Mouse (Mus musculus) Patski (cell line): Measurements from ENCODE around the gene Evi2. TPM values are rescaled to one million over a fixed set of nuclear protein-coding genes. Genes with fewer than 3 reads are reported as not detected.

ENCODE experiments used
- ATAC-seq: fragments of 100-300 bp; one replicate; pipeline ENCODE4 v1.8.0; 2021
- CTCF ChIA-PET: fragments of 350-600 bp; sonication (Branson Sonifier 250); formaldehyde crosslinking; loops from one replicate; lab custom pipeline; 2022; ENCODE audit warnings: inconsistent platforms; lab: Charles Lee
- POLR2A ChIA-PET: fragments of 350-600 bp; sonication (Branson Sonifier 250); formaldehyde crosslinking; loops from one replicate; lab custom pipeline; 2022; ENCODE audit warnings: antibody characterized with exemption, inconsistent platforms; lab: Charles Lee
- DNase-seq: peaks from one replicate; pipeline ENCODE4 v3.0.0-alpha.2; 2011; ENCODE audit warnings: low read depth, low spot score
- H3K27me3 ChIP-seq: fragments of 371-371 bp; one replicate; pipeline ENCODE4 v1.5.1; 2021
- CTCF ChIP-seq: fragments of 100-300 bp; IDR thresholded peaks from one replicate; pipeline ENCODE4 v1.5.1; 2021
- in situ Hi-C: fragments of 300-500 bp; cut with MboI; formaldehyde crosslinking; loops from 3 replicates; pipeline ENCODE4 v1.11.1; 2018; ENCODE audit warnings: low pct_unique_long_range_greater_than_20kb, mixed read lengths
- polyA plus RNA-seq: library from polyadenylated mRNA; unstranded; gene quantifications from one replicate; pipeline ENCODE4 v1.2.3, GENCODE M21; 2021

Gene Evi2
- polyA plus RNA-seq, 1 experiment from 2014 or later = not detected

DNA sequence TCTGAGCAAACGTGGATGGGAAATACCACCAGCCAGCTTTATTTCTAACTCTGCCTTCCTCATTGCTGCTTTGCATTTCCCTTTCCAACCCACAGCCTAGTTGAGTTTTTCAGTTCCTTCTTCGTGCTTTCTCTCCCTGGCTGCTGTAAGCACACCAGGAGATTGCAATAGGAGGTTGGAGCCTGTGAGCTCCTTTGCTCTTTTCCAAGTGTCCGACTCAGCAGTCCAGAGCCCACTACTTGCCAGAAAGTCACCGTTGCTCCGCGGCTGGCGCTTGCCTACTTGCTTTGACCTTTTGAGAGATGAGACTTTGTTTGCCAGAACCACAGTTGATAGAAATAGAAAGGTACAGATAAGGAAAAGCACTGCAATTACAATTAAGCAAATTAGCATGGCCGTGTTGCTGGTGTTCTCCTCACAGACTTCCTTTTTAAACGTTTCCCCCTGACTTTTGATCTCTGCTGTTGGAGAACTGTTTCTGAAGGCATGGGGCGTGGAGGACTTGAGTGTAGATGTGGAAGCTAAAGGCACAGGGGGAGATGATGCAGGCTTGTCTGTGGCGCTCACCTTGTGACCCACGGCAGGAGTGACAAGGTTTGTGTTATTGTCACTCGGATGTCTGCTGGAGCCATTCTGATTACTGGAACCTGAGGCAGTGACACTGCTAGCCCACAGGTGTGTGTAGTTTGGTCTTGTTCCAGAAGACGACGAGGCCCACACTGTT is 3.2 kb downstream of the Evi2 start:
- ChIA-PET CTCF (interaction anchor here (1.2 kb wide), 1 partner anchor 26 kb away, joined by 3 read pairs; no protein-coding TSS in a partner anchor), POLR2A (no interaction called here)
- ATAC-seq (no peak), DNase-seq (no peak)
- H3K27me3 ChIP-seq = no peaks in the 10 kb centered on the region
- in situ Hi-C loops = no loop called here
- TF ChIP-seq CTCF = no peak

DNA sequence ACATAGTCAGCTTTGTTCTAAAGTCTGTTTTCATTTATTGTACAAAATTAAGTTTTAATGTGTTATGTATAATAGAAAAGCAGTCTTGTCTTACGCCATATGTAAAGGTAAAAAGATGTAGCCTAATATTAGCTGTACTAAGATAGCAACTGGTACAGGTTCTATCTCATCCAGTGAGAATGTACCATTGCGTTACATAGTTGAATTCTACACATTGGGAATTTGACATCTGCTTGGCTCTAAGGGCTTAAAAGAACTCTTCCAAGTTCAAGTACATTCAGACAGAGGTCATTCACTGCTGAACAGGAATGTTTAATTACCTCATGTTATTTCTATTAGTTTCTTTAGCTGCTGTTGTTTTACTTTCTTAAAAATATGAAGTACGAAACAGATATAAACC is 3.8 kb downstream of the Evi2 start:
- POLR2A ChIA-PET = no interaction called here
- no peaks in the 10 kb centered on the region for H3K27me3 ChIP-seq
- no peak for DNase-seq
- no peak for ATAC-seq
- TF ChIP-seq CTCF = no peak
- in situ Hi-C loops = no loop called here
- CTCF ChIA-PET = interaction anchor here (1.2 kb wide), 1 partner anchor 26 kb away, joined by 3 read pairs; no protein-coding TSS in a partner anchor

GRCm38 (mm10) chr11:79524310-79524575 is 6.1 kb downstream of the Evi2 start:
- POLR2A ChIA-PET = no interaction called here
- ATAC-seq (no peak), DNase-seq (no peak)
- in situ Hi-C loops = no loop called here
- CTCF ChIA-PET = no interaction called here
- TF ChIP-seq CTCF = no peak
- H3K27me3 ChIP-seq = no peaks in the 10 kb centered on the region

DNA sequence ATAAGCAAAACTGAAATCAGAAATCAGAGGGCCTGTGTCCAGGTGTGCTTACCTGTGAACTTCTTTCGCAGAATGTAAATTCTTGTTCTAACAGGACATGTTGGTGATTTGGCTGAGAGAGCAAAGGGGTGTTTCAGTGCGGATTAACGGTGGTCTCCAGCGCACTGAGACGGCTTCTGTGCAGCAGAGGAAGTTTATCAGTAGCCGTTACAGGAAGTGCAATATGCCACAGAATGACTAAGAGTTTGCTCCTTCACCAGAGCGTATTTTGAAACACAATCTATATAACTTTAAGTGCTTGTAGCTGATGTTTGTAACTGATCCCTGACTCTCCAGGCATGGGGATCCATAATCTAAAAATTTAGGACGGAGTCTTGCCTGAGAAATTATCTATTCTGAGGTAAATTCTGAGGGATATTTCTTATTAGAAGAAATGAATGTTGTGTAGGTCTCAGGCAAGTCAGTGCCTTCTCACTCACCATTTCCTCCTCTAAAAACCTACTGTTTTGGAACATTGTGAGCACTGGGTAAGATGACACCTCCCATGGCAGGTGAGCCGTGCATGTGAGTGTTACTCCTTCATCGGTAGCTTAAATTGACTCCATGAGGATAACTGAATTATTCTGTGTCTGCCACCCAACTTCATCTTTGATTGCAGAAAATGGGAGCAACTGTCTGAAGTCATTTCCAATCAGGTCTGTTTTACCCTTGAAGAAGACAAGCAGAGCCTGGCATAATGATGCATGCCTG is 6.7 kb downstream of the Evi2 start, which contains the start of gene Evi2b:
TSS of gene Evi2b (minus strand) at position 203 of the 750 bp plus-strand sequence.
- DNase-seq = no peak
- ChIA-PET CTCF (no interaction called here), POLR2A (no interaction called here)
- ATAC-seq = no peak
- in situ Hi-C loops = no loop called here
- TF ChIP-seq CTCF = no peak
- no peaks in the 10 kb centered on the region for H3K27me3 ChIP-seq

- in situ Hi-C loops = no loop called here
- no peak for TF ChIP-seq CTCF
- ChIA-PET CTCF (no interaction called here), POLR2A (interaction anchor here (0.6 kb wide), 1 partner anchor 328 kb away, joined by 4 read pairs; no protein-coding TSS in a partner anchor)
- ATAC-seq (no peak), DNase-seq (no peak)
- H3K27me3 ChIP-seq = no peaks in the 10 kb centered on the region
Measured at GRCm38 (mm10) chr11:79522944-79523343, 7.4 kb downstream of the Evi2 start.

- no peak for DNase-seq
- H3K27me3 ChIP-seq = no peaks in the 10 kb centered on the region
- CTCF ChIA-PET = interaction anchor here (1.3 kb wide), 1 partner anchor 12 kb away, joined by 3 read pairs; no protein-coding TSS in a partner anchor
- no peak for TF ChIP-seq CTCF
- POLR2A ChIA-PET = interaction anchor here (0.7 kb wide), 1 partner anchor 425 kb away, joined by 3 read pairs; no protein-coding TSS in a partner anchor
- ATAC-seq = no peak
- in situ Hi-C loops = no loop called here
Measured at GRCm38 (mm10) chr11:79521930-79522329, 8.5 kb downstream of the Evi2 start.

DNA sequence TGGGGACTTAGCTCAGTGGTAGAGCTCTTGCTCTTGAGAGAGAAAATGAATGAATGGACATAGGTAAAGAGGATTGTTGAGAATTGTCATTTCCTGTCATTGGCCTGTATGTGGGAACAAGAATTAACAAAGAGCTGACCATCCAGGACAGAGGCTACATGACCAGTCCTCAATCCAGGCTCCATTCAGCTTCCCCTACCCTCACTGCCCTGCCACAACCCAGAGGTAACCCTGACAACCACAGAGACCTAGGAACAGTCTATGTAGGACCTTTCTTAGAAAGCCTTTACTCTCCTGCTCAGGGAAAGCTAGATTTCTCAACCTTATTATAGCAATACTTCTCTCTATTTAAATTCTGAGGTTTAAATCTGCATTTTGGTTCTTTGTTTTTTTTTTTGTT is 9.6 kb downstream of the Evi2 start:
- no peak for TF ChIP-seq CTCF
- ChIA-PET POLR2A (no interaction called here), CTCF (interaction anchor here (1.3 to 1.9 kb wide), 3 partner anchors 13 to 21 kb away, joined by 4 to 6 read pairs (median 6); no protein-coding TSS in a partner anchor)
- H3K27me3 ChIP-seq = no peaks in the 10 kb centered on the region
- in situ Hi-C loops = no loop called here
- ATAC-seq (no peak), DNase-seq (no peak)

DNA sequence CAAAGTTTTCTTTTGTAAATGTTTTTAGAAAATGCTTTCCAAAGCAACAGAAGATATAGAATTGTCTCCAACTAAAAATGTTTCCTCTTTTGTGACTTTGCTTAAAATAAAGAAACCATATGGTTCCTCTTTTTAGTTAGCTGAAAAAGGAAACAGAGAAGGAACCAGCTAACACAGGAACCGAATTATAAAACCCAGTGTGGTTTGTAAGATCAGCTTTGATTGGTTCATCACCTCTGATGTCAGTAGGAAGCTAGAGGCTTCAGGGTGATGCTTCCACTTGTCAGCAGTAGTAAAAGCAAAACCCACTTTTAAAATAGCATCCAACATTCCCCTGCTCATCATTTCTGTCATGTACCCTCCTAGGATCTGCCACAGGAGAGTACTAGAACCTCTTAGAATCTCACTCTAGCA is 10.5 kb downstream of the Evi2 start:
- in situ Hi-C loops = no loop called here
- TF ChIP-seq CTCF = no peak
- POLR2A ChIA-PET = interaction anchor here (0.6 kb wide), 1 partner anchor 15 kb away, joined by 3 read pairs; no protein-coding TSS in a partner anchor
- ATAC-seq (no peak), DNase-seq (no peak)
- CTCF ChIA-PET = interaction anchor here (1.3 to 1.9 kb wide), 3 partner anchors 14 to 20 kb away, joined by 4 to 6 read pairs (median 6); no protein-coding TSS in a partner anchor
- H3K27me3 ChIP-seq = no peaks in the 10 kb centered on the region

GRCm38 (mm10) chr11:79519299-79519698 is 11.1 kb downstream of the Evi2 start:
- POLR2A ChIA-PET = no interaction called here
- no peak for DNase-seq
- no peaks in the 10 kb centered on the region for H3K27me3 ChIP-seq
- CTCF ChIA-PET = interaction anchor here (1.3 to 1.9 kb wide), 2 partner anchors 14 kb away, joined by 6 read pairs; no protein-coding TSS in a partner anchor
- ATAC-seq = no peak
- in situ Hi-C loops = no loop called here
- TF ChIP-seq CTCF = no peak

- ATAC-seq = no peak
- ChIA-PET CTCF (interaction anchor here (1.2 kb wide), 1 partner anchor 16 kb away, joined by 3 read pairs; no protein-coding TSS in a partner anchor), POLR2A (no interaction called here)
- H3K27me3 ChIP-seq = no peaks in the 10 kb centered on the region
- no peak for TF ChIP-seq CTCF
- no peak for DNase-seq
- in situ Hi-C loops = no loop called here
Measured at GRCm38 (mm10) chr11:79515798-79516197, 14.6 kb downstream of the Evi2 start.
